Mouse (Mus musculus) adrenal gland, postnatal 25 days (tissue): Measurements from ENCODE around the gene Gm42669. TPM values are rescaled to one million over a fixed set of nuclear protein-coding genes. Genes with fewer than 3 reads are reported as not detected.

ENCODE experiments used
- DNase-seq: peaks from one replicate; pipeline ENCODE4 v3.0.0; 2021; ENCODE audit warnings: mixed read lengths
- long read RNA-seq: library from polyadenylated mRNA; stranded (forward); transcript quantifications from one replicate; pipeline ENCODE4 v2.0.0, GENCODE M21; 2021
- total RNA-seq: library from RNA; stranded (reverse); gene quantifications from 2 replicates; pipeline ENCODE4 v1.2.3, GENCODE M21; 2021

Gm42669 gene
- not detected in 2 replicates for total RNA-seq
- long read RNA-seq, partial matches to known transcripts: 0 of 1 reads
- long read RNA-seq, other reads (novel, unspliced or antisense): 1 of 1 reads

DNA sequence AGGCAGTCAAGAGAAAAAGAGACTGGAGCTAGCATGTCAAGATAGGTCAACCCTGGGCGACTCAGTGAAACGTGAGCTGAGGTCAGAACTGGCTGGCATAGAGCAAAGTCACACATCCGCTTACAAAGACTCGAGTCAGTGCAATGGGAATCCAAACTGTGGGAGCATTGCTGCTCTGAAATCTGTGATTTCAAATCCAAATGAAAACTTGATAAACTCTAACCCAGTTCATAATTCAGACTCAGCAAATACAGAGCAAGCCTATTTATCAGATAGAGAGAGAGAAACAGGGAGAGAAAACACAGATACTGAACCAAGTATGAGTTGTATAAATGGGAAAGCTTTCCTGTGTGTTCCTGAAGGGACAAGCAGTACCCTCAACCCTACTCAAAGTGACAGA lies at the start of gene Gm42669:
Gm42669 (plus strand) TSS at position 301 of the 400 bp plus-strand sequence.
- no peak for DNase-seq

- no peak for DNase-seq
Observed at GRCm38 (mm10) chr5:107462147-107463076, 45.0 kb upstream of the Gm42669 start.

DNA sequence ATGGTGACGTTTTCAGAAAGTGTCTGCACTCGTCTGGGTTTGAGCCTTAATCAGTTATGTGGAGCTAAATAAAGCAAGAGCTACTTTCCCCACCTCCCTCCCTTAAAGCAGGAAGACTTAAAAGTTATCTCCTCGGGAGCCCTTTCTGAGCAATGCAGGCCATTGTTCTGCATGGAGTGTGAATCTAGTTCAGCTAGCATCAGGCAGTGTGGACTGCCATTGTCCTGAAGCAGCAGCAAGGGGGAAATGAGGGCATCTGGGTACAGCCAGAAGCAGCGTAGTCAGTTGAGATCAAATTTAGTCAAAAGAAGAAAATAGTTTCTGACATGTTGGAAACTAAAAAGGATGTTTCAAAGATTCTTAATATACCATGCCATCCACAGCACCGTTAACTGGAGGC lies 40.9 kb upstream of the Gm42669 start:
- no peak for DNase-seq

- no peak for DNase-seq
Observed at GRCm38 (mm10) chr5:107467098-107467497, 40.3 kb upstream of the Gm42669 start.

- peak; percentile 6 for DNase-seq
Observed at GRCm38 (mm10) chr5:107470600-107471329, 36.7 kb upstream of the Gm42669 start.

DNA sequence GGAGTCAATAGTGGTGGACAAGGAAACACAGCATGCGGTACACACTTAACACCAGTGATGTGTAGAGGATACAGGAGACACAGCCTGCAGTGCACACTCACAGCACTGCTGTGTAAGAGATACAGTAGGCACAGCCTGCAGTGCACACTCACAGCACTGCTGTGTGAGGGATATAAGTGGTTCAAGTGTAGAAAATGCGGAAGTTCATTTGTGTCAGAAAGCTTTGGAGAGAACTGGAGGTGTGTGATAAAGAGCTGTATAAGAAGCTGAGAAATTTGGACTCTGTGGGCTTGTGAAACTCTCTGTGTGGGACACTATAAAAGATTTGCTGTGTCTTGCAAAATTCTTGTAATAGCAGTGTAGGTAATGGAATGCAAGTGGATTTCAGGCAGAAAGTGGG lies 27.2 kb upstream of the Gm42669 start:
- DNase-seq: no peak

DNA sequence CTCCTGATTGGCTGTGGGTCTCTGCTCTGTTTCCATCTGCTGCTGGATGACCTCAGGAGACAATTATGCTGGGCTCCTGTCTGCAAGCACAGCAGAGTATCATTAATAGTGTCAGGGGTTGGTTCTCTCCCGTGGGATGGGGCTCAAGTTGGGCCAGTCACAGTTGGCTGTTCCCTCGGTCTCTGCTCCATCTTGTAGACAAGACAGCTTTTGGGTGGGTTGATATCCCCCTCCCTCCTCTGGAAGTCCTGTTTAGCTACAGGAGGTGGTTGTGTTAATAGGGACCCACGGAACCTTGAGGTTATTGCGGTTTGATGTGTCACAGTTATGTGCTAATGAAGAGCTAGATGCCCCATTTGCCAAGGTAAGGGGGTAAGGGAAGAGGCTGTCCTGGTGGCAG lies 18.4 kb upstream of the Gm42669 start:
- DNase-seq: no peak

GRCm38 (mm10) chr5:107491036-107491435 lies 16.4 kb upstream of the Gm42669 start:
- no peak for DNase-seq

DNA sequence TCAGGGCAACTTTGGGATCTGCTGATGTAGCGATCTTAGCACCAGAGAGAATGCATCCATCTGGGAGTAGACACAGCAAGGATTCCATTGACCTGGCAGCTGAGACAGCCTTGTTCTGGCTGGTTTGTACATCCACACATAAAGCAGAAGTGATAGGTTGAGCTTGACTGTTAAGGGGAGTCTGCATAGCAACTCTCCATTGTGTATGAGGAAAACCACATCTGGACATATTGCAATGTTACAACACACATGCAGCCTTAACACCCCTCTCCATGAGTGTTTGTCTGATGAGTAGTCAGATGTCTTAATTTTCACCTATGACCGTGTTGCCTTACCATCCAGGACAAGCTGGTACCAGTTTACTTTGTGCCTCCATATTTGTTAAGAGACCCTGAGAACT lies 14.9 kb upstream of the Gm42669 start:
- no peak for DNase-seq

DNA sequence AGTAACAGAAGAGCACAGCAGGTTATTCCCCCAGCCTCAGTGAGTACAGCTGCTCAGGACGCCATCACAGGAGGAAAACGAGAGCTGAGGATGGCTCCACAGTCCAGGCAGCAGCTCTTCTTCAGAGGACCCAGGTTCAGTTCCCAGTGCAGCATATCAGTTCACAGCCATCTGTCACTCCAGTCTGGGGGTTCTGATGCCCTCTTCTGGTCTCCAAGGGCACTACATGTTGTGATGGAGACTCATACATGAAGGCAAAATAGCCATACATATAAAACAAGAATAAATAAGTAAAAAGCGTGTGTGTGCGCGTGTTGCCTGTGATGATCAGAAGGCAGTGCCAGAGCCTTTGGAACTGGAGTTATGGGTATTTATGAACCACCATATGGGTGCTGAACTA lies 12.7 kb upstream of the Gm42669 start:
- DNase-seq: no peak

DNA sequence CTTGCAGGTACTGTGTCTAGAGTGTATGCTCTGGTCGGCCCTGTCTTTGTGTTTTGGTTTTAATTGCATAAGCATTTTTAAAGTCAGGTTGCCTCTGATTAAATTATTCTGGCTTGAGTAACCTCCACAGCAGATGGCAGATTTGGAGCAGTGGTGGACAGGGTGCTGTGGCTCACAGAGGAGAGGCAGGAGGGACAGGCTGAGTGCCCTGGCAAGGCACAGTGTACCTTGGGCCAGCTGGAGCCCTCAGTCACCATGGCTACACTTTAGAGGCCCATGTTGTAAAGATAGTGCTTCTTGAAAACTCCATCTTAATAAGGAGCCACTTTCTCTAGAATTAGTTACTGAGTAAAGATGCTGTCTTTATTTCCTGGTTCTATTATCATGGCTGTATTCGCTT lies 11.4 kb upstream of the Gm42669 start:
- no peak for DNase-seq

GRCm38 (mm10) chr5:107497519-107498501 lies 9.6 kb upstream of the Gm42669 start:
- no peak for DNase-seq

GRCm38 (mm10) chr5:107498806-107499310 lies 8.6 kb upstream of the Gm42669 start:
- no peak for DNase-seq

- DNase-seq: no peak
Observed at GRCm38 (mm10) chr5:107499891-107500535, 7.4 kb upstream of the Gm42669 start.

DNA sequence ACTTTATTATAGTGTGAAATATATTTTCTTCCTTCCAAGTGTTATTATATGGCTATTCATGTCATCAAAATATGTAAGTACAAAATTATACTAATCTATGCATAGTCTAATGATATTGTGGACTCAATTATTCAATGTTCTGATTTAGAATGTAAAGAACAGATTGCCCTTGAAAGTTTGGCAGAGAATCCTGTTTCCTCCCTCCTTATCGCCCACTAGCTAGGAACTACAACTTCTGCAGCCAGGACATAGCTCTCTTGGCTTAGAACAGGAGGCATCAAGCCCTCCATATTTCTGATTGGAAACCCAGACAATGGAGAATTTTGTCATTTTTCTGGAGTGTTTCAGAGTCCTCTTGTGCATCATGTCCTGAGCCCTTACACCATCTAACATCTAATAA lies 6.7 kb upstream of the Gm42669 start:
- no peak for DNase-seq

GRCm38 (mm10) chr5:107510503-107510902 lies 3.1 kb downstream of the Gm42669 start:
- DNase-seq: no peak

GRCm38 (mm10) chr5:107511326-107511725 lies 3.9 kb downstream of the Gm42669 start:
- DNase-seq: no peak

GRCm38 (mm10) chr5:107513583-107513982 lies 6.2 kb downstream of the Gm42669 start:
- peak; percentile 70 for DNase-seq

DNA sequence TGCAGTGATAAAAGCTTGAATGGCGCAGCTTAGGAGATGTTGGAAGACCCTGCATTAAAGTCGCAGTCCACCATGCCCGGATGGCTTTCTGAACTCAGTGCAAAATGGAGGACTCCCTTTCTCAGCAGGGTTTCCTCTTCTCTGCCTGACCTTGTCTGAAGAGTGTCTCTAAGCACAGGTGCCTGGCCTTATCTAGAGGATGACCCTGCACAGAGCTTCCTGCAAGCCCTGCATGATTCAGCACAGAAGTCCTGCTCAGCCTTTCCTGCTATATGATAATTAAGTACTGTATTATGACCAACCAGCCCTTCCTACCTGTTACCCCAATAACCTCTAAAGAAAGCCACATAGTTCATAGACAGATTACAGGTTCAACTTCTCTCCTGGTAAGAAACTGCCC lies 8.0 kb downstream of the Gm42669 start:
- no peak for DNase-seq

GRCm38 (mm10) chr5:107516087-107516486 lies 8.7 kb downstream of the Gm42669 start:
- no peak for DNase-seq

GRCm38 (mm10) chr5:107518602-107519001 lies 11.2 kb downstream of the Gm42669 start:
- DNase-seq: no peak
